Mouse (Mus musculus): ENCODE measurements at regions not wholly inside any gene's neighbourhood (a gene's known extent, or its start where the extent isn't known, plus 50 kb on each side); places are given as distances from the start of the nearest gene placed in this dataset.

DNA sequence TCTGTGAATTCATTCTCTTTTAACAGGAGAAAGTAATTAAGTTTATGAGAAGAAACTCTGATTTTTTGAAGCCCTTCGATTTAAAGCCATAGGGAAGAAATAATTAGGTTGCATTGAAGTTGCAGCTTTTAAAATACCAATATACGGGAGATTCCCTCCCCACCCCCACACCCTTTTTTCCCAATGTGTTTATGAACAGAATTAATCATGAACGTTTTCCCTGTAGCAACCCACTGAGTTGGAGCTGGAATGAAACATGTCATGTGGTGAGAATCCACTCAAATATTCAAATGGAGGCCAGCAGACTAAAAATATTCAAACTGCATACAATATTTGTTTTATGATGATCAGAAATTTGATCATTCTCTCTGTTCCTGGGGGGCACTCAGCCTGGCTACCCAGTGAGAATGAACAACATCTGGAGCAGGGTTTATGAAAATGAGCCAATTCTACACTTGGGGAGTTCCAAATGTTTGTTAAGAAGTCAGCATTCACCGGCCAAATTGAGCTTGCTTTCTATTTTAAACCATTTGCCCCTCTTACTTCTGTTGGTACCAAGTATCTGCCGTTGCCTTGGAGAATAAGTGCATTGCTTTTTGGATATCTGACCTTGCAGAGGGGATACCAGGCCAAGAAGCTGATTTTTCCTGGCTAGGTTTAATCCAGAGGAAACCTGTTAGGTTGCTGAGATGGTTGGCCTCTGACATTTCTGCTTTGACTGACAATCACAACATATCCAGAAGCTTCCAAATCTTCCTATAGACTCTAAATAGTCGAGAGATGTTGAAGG lies 127.8 kb upstream of the Arhgap20 start:
- TF ChIP-seq POLR2A (IDR thresholded peaks at IDR 0.05; ENCODE audit: extremely low read depth, insufficient read depth, low read length) = no peak
- TF ChIP-seq CTCF (IDR thresholded peaks at IDR 0.05; ENCODE audit: low read depth, low read length) = no peak
